Mouse (Mus musculus): ENCODE measurements around the gene Aurkb.
"Not testable (repeated sequence)": the region's sequence is repeated elsewhere in the genome, so short reads cannot be mapped to it uniquely, and the experiment has no call there.

GRCm38 (mm10) chr11:69006575-69006974, 38.9 kb upstream of the Aurkb start:
- not testable (repeated sequence) for TF ChIP-seq GATA1 (IDR thresholded peaks at IDR 0.05; ENCODE audit: low read depth, low read length); NELFE (IDR thresholded peaks at IDR 0.05; ENCODE audit: low read depth, low read length); ETS1 (IDR thresholded peaks at IDR 0.05; ENCODE audit: low read depth, low read length); POLR2AphosphoS2 (IDR thresholded peaks at IDR 0.05; ENCODE audit: low read length); CTCF (IDR thresholded peaks at IDR 0.05 in 2 of 3, conservative IDR thresholded peaks at IDR 0.05 in 1 of 3; ENCODE audit: control insufficient read depth in 1 of 3, insufficient read depth in 1 of 3, low read depth in 2 of 3, low read length in 3 of 3, poor library complexity in 1 of 3, severe bottlenecking in 1 of 3); CHD1 (IDR thresholded peaks at IDR 0.05; ENCODE audit: low read depth, low read length); EP300 (IDR thresholded peaks at IDR 0.05; ENCODE audit: low read depth in 1 of 2, low read length in 2 of 2); GABPA (IDR thresholded peaks at IDR 0.05; ENCODE audit: low read depth, low read length)
- TF ChIP-seq POLR2A (IDR thresholded peaks at IDR 0.05; ENCODE audit: control insufficient read depth in 1 of 2, insufficient read depth in 1 of 2, low read depth in 1 of 2, low read length in 2 of 2, poor library complexity in 1 of 2) = peak in 1 of 2 experiments; percentile 45; a peak in 2 of 4 replicates

Measured in MEL (cell line).